Mouse (Mus musculus) layer of hippocampus, postnatal 14 days (tissue): ENCODE measurements around the gene Hist1h2bn. TPM values are rescaled to one million over a fixed set of nuclear protein-coding genes. Genes with fewer than 3 reads are reported as not detected.
A peak's percentile ranks its signal among the peaks of the same experiment; 100 is the strongest.
"Not testable (repeated sequence)": the region's sequence is repeated elsewhere in the genome, so short reads cannot be mapped to it uniquely, and the experiment has no call there.

Experiments
- DNase-seq, 2 experiments: peaks; one replicate each; pipeline ENCODE4 v3.0.0; 2021 to 2022; ENCODE audit warnings: low spot score in 2 of 2, mixed read lengths in 1 of 2
- long read RNA-seq, 2 experiments: library from polyadenylated mRNA; stranded (forward); transcript quantifications; one replicate each; pipeline ENCODE4 v2.0.0; 2021
- total RNA-seq, 2 experiments: library from RNA; stranded (reverse); gene quantifications; 2 replicates each; pipeline ENCODE4 v1.2.3; 2021

Gene Hist1h2bn
- 10 to 100 TPM; 18.8 to 20.0 TPM for total RNA-seq
- long read RNA-seq, experiment 1 = 0 reads
- long read RNA-seq, experiment 2 = 0 reads

DNA sequence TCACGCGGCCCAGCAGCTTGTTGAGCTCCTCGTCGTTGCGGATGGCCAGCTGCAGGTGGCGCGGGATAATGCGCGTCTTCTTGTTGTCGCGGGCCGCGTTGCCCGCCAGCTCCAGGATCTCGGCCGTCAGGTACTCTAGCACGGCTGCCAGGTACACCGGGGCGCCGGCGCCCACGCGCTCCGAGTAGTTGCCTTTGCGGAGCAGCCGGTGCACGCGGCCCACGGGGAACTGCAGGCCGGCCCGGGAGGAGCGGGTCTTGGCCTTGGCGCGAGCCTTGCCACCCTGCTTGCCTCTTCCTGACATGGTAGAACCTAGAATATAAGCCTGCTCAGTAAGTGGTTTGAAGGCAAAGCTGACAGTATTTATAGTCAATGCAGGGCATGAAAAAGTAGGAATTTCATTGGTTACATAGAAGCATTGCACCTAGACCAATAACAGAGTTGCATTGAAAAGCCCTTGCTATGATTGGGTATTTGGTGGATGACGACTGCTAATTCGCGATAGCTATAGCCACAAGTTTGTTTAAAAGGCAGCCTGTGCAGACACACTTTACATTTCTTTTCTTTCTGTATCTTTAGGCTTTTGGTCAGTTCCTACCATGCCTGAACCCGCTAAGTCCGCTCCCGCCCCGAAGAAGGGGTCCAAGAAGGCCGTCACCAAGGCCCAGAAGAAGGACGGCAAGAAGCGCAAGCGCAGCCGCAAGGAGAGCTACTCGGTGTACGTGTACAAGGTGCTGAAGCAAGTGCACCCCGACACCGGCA, at the start of gene Hist1h2bn, which contains the start of gene Hist1h2ak:
Gene Hist1h2bn (plus strand): TSS at position 600 of the 762 bp plus-strand sequence.
Gene Hist1h2ak (minus strand): TSS at position 304 of the 762 bp plus-strand sequence.
- peak; percentile 51 to 90 for DNase-seq

DNA sequence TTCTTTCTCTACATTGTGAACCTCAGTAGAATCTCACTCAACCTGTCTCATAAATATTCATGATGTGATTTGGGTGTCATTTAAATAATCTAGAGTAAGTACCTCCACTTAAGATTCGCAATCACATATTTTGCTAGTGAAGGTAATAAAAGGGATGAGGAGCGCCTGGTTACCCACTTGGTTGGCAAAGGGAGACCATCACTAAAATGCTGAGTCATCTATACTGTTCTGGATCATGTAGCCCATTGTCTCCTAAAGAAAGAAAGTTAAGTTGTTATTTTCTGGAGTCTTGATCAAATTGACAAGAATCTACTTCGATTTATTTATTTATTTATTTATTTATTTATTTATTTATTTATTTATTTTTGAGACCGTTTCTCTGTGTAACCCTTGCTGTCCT, 47.3 kb upstream of the Hist1h2bn start:
- DNase-seq = no peak

DNA sequence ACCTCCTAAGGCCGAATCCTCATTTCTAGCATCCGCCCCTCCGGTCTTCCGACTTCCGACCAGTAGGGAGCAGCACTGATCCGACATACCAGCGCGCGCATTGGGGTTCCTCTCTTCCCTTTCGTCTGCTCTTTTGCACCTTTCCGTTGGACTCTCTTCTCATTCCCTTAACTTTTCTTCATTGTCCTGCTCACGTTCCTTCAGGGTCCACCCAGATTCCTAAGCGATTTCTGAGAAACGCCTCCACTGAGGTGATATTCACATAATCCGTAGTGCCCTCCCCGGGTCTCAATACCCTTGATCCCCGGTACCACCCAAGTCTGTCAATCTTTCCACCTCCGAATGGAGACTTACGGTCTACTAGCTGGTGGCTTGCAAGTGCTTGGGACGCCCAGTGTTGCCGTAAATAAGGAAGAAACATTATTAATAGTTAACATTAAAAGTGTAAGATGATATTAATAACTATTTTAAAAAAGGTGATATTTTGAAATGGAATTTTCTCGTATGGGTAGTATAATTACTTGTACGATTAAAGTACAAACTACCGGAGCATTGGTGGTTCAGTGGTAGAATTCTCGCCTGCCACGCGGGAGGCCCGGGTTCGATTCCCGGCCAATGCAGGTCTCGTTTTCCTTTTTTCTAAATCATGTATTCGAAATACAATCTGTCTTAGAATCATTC, 43.8 kb upstream of the Hist1h2bn start:
- DNase-seq = peak; percentile 91 to 92

DNA sequence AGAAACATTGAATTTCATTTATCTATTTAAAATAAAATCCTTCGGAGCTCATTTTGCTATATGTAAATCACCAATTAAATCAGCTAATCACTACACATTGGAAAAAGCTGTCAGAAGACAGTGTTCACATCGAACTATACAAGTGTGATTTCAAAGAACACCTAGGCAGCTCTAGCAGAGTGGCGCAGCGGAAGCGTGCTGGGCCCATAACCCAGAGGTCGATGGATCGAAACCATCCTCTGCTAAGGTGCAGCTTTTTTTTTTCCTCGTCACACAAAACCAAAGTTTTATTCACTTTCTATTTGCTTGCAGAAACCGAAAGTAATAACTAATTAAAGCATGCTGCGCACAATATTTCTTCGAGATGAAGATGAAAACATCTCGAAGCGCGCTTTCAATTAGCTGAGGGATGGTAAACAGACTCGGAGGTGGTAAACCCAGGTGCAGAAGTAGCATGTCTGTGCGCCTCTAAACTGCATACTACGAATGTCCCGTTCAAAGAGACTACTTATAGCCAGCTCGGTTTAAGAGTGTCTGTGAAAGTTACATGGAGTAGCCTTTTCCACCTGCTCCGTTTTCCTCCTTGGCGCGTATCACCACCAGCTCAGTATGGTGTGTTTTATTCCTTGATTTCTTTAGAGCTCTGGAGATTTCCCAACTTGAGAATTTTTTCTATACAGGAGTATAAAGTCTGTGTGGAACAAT, 43.0 kb upstream of the Hist1h2bn start:
- peak; percentile 81 to 87 for DNase-seq

DNA sequence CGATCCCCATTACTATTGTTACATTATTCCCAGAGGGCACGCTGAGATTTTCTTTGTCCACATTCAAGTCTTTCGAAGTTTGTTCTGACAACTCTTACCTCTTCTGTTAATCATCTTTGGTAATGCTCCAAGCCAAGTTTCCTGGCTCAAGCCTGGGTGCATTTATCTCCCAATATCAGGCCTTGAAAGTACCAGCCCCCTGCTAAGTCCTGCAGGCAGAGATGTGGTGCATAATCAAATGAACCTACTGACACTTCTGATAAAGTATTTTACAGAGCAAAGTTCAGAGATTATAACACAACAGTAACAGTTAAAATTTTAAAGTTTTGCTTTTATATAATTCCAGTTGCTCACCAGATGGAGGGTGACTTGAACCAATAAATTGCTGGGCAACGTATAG, 42.2 kb upstream of the Hist1h2bn start:
- no peak for DNase-seq

DNA sequence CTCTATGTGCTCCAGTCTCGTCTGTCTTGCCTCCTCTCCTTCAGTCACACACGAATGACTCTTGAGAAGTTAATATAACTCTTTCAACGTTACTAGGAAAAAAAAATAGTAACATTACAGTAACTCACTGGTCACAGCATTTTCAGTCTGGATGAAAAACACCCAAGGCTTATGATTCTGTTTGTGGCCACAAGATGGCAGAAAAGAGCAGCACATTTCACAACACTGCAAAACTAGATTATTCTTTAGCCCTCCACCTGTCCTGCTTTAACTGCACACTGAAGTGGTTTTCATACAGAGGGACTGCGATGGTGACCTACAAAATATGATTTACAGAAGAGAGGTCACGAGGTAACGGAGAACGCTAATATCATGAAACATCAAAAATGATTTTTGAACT, 39.2 kb upstream of the Hist1h2bn start:
- peak; percentile 63 to 78 for DNase-seq

DNA sequence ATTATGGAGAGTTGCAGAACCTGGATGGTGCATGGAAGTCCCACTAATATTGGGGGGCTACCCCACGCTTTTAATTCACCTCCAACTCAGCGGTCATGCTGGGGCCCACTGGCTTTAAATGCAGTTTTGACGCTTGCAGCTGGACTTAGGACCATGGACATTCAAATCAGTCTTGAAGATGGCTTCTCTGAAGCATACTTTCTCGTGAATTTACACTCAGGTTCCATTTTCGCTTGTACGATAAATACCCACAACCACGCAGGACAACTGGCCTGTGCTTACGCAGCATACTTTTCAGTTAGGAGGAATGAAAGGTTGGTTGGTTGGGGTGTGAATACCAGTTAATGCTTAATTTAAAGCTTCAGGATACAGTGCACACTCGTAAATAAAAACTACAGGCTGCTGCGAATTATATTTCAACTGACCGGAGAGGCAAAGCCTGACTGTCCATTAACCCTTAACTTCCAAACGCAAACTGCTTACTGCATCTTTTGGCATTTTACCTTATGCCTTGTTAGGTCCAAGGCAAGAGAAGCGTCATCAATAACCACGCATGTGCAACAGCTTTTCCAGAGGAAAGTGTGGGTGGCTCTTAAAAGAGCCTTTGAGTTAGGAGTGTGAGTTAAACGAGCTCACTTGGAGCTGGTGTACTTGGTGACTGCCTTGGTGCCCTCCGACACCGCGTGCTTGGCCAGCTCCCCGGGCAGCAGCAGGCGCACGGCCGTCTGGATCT, 38.6 kb upstream of the Hist1h2bn start:
- peak; percentile 13 to 26 for DNase-seq

DNA sequence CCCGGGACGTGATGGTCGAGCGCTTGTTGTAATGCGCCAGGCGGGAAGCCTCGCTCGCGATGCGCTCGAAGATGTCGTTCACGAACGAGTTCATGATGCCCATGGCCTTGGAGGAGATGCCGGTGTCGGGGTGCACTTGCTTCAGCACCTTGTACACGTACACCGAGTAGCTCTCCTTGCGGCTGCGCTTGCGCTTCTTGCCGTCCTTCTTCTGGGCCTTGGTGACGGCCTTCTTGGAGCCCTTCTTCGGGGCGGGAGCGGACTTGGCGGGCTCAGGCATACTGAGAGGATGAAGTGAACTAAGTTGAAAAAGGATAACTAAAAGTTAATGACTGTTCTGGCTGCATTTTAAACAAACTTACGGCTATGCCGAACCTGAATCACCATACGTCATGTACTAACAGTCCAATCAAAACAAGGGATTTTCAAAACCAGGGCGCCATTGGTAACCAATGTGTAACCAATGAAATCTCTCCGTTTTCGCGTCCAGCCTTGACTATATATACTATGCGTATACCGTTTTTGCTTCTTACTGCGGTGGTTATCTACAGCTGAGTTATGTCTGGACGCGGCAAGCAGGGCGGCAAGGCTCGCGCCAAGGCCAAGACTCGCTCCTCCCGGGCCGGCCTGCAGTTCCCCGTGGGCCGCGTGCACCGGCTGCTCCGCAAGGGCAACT, 37.9 kb upstream of the Hist1h2bn start, which contains the start of the genes Hist1h2bl and Hist1h2ai:
Gene Hist1h2bl (minus strand): TSS at position 280 of the 676 bp plus-strand sequence.
Gene Hist1h2ai (plus strand): TSS at position 559 of the 676 bp plus-strand sequence.
- peak; percentile 72 to 96 for DNase-seq

DNA sequence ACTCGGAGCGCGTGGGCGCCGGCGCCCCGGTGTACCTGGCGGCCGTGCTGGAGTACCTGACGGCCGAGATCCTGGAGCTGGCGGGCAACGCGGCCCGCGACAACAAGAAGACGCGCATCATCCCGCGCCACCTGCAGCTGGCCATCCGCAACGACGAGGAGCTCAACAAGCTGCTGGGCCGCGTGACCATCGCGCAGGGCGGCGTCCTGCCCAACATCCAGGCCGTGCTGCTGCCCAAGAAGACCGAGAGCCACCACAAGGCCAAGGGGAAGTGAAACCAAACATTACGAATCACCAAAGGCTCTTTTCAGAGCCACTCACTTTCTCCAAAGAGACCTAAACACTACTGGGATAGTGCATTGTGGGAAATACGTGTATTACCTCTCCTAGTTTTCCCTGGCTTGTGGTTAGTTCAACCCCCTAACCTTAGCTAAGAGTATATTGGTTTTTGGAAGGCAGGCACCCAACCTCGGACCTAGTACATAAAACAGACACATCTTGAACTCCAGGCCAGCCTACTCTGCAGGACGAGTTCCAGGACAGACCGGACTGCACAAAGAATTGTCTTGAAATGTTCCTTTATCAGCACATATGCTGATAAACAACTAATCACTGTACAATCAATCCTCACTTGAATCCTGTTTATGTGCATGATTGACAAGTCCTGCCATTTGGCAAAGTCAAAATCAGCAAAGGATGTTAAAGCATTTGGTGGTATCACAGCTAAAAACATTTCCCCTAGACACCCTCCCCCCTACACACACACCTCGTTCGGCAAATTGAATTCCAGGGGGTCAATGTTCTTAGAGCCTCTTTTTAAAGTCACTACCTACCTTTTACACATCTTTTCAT, 37.2 kb upstream of the Hist1h2bn start:
- peak; percentile 19 to 26 for DNase-seq

DNA sequence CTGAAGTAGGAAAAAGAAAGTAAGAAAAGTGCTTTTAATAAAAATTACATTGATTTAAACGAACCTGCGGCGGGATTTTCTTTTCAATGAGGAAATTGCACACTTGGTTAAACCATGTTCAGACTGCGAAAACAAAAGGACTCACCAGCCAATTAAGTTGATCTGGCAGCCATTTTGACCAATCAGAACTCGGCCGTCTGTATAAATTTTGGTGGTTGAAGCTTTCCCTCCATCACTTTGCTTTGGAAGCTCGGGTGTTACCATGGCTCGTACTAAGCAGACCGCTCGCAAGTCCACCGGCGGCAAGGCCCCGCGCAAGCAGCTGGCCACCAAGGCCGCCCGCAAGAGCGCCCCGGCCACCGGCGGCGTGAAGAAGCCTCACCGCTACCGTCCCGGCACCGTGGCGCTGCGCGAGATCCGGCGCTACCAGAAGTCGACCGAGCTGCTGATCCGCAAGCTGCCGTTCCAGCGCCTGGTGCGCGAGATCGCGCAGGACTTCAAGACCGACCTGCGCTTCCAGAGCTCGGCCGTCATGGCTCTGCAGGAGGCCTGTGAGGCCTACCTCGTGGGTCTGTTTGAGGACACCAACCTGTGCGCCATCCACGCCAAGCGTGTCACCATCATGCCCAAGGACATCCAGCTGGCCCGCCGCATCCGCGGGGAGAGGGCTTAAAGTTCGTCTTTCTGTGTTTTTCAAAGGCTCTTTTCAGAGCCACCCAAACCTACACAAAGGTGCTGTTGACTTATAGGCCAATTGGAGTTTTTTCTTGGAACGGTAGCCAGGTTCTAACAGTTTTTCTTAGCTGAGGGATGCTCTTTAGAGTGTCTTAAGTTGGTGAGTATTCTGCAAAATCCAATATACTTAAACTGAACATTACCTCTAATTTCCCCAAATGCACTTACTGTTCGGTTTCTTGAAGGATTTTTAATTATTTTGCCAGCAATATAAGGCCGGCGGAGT, 36.2 kb upstream of the Hist1h2bn start, which contains the start of gene Hist1h3h:
Gene Hist1h3h (plus strand): TSS at position 263 of the 961 bp plus-strand sequence.
- DNase-seq = peak; percentile 82 to 94

DNA sequence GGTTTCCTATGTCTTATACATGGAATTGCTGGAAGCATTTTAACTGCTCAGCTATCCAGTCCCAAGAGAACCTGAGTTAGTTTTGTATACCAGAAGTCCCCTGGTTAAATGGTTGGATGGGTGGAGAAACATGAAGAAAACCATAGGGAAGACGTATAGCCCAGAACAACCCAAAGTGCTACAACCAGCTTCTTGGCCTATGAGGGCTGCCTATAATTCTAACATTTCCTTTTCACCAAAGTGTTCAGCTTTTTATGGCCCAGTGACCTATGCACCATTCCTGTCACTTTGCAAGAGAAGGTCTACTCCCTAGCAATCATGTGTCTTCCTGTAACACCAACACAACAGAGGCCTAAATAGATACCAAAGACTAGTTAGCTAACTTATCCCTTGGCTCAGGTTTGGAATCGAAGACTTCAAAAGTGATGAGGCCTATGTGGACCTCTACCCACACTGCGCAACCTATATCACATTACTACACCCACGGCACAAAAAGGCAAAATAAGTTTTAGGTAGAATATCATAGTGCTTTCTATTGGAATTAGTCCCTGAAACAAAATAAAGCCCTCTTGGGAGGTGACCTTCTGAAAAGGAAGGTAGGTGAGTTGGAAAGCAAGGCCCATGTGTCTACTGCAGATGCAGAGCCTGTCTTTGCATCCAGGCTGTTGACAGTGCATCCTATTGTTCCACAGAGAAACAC, 35.4 kb upstream of the Hist1h2bn start:
- no peak for DNase-seq

DNA sequence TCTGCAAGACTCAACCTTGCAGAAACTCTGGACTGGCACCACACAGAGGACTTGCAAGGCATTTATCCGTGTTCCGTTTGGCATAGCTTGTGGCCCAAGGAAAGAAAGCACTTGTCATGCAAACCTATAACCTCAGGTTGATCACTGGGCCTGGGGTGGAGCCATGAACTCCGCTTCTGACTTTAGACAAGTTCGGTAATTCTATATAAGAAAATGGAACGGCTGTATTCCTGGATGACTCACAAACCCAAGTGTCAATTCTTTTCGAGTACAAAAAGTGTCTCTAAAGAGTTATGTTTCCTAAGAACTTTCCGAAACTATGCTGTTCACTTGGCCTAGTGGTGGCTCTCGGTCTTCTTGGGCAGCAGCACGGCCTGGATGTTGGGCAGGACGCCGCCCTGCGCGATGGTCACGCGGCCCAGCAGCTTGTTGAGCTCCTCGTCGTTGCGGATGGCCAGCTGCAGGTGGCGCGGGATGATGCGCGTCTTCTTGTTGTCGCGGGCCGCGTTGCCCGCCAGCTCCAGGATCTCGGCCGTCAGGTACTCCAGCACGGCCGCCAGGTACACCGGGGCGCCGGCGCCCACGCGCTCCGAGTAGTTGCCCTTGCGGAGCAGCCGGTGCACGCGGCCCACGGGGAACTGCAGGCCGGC, 32.7 kb upstream of the Hist1h2bn start:
- not testable (repeated sequence) for DNase-seq

DNA sequence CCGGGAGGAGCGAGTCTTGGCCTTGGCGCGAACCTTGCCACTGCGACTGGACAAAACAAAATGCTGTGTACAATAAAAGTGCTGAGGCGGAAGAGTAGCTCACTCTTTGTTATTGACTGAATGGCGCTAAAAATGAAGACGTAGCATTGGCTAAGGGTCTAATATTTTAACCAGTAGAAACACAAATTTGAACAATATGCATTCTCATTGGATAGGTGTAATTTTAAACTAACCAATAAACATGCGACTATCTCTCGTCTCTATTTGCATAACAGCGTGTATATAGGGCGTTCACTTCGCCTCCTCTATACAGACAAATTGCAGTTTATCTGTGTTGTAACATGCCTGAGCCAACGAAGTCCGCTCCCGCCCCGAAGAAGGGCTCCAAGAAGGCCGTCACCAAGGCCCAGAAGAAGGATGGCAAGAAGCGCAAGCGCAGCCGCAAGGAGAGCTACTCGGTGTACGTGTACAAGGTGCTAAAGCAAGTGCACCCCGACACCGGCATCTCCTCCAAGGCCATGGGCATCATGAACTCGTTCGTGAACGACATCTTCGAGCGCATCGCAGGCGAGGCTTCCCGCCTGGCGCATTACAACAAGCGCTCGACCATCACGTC, 32.1 kb upstream of the Hist1h2bn start, which contains the start of gene Hist1h2bm:
Gene Hist1h2bm (plus strand): TSS at position 288 of the 616 bp plus-strand sequence.
- peak; percentile 62 to 89 for DNase-seq

DNA sequence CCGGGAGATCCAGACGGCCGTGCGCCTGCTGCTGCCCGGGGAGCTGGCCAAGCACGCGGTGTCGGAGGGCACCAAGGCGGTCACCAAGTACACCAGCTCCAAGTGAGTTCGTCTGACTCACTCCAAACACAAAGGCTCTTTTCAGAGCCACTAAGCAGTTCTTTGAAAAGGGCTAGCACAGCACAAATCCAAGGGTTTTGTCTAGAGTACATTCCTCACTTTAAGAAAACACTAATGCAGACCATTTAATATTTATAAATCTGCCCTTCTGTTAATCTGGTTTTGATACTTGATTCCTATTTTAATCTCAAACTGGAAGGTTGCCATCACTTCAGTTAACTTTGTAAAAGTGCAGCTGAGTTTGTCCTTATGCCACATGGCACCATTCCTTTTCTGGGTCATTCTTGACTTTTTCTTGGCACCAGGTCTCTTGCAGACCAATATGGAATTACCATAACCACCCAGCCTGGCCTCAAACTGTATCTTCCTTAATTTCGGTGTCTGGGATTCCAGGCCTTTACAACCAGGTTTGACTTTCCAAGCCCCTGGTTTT, 31.5 kb upstream of the Hist1h2bn start:
- peak in 1 of 2 experiments; percentile 10 for DNase-seq

DNA sequence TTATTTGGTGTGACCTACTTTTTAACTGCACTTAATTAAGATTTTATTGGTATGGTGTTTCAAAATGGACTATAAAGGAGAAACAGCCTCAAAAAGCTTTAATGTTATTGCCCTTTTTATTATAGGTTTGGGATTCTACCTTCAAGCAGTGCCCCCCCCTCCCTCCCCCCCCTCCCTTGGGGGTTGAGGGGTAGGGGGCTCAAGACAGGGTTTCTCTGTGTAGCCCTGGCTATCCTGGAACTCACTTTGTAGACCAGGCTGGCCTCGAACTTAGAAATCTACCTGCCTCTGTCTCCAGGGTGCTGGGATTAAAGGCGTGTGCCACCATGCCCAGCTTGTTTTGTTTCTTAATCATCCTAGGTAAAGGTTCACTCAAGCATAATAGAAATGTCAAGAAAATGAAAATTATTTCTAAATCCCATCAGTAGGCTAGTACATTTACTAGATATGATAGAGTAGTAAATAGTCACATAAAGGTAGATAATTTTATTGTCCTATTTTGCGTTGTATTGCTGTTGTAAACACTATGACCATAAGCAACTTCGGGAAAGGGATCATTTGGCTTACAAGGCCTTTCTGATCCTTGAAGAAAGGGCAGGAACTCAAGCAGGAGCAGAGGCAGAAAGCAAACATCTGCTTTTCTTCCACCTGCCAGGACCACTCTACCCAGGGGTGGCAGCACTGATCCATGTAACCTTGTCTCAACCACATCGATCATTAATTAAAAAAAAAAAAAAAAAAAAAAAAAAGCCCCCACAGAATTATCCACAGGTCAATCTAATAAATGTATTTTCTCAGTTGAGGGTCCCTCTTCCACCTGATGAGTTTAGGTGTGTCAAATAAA, 30.7 kb upstream of the Hist1h2bn start:
- DNase-seq = no peak
